ENCODE assay signal across 15 mouse cellular contexts in the genomic region with DNA sequence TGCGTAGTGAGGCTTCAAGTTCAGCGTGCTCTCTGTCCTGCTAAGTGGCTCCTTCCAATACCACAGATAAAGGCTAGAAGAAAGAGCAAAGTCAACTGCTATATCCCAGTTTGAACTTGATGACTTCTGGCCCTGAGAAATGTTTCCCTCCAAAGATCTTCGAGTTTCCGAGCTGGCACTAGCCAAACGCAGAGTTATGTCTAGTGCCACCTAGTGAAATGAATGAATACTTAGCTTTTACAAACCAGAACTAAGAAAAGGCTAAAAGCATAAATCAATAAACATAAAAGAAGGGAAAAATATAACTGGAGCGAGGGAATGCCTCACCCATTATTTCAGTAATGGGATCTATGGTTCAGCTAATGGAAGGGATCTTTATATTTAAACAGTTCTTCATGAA.
A peak's percentile ranks its signal among the peaks of the same experiment; 100 is the strongest.
DNase-seq lines count a peak whose midpoint lies in the region; ATAC-seq and TF ChIP-seq lines count a peak whose summit lies in the region.
"Had no signal": no experiment of that assay in that cellular context is flagged by ENCODE, and none has a peak within 500 bp of the region (broad histone marks: within the 10 kb centered on the region; RNA-seq: fewer than 3 reads in every experiment).

No protein-coding gene starts in this region.

- TF ChIP-seq CTCF in layer of hippocampus, adult 2 months (conservative IDR thresholded peaks at IDR 0.05): peak; percentile 79

- no peak for ATAC-seq in erythroblast, adult 5-6 weeks (replicated peaks; ENCODE audit: low FRiP score, poor library complexity, severe bottlenecking)
- ATAC-seq in midbrain, embryonic 15.5 days (replicated peaks): no peak

- H3K4me3 ChIP-seq in layer of hippocampus, adult 2 months: no peak overlapping the region
- no peak overlapping the region for H3K4me3 ChIP-seq in midbrain, embryonic 15.5 days
- H3K4me3 ChIP-seq: hindbrain, embryonic 13.5 days; limb, embryonic 12.5 days; megakaryocyte, embryonic 14.5 days; neural tube, embryonic 13.5 days had no signal

- H3K9me3 ChIP-seq in midbrain, embryonic 15.5 days: no peaks in the 10 kb centered on the region
- H3K9me3 ChIP-seq: hindbrain, embryonic 13.5 days; limb, embryonic 12.5 days; megakaryocyte, embryonic 14.5 days; neural tube, embryonic 13.5 days had no signal

- peak; percentile 9 for DNase-seq in gastrocnemius, adult 18-20 months (ENCODE audit: low spot score)
- DNase-seq in gastrocnemius, postnatal 36 days: no peak
- DNase-seq in layer of hippocampus, adult 2 months (ENCODE audit: low spot score in 2 of 2): no peak
- DNase-seq in layer of hippocampus, adult 18-20 months (ENCODE audit: low spot score in 2 of 2): no peak
- peak; percentile 18 for DNase-seq in Muller cell, postnatal 12 days (ENCODE audit: inconsistent ontology term)
- peak; percentile 55 for DNase-seq in embryo, embryonic 10.5 days (ENCODE audit: low spot score)
- DNase-seq: cerebellum, adult 11 months; right cerebral cortex, postnatal 4 days; thymus, adult 18-20 months had no signal

- H3K36me3 ChIP-seq in midbrain, embryonic 15.5 days (replicated peaks): no peaks in the 10 kb centered on the region
- H3K36me3 ChIP-seq: hindbrain, embryonic 13.5 days; limb, embryonic 12.5 days; neural tube, embryonic 13.5 days had no signal

- H3K4me2 ChIP-seq in midbrain, embryonic 15.5 days: no peak overlapping the region
- H3K4me2 ChIP-seq: hindbrain, embryonic 13.5 days; limb, embryonic 12.5 days; neural tube, embryonic 13.5 days had no signal

- H3K27ac ChIP-seq in layer of hippocampus, adult 2 months: no peak overlapping the region
- no peak overlapping the region for H3K27ac ChIP-seq in midbrain, embryonic 15.5 days
- H3K27ac ChIP-seq: hindbrain, embryonic 13.5 days; limb, embryonic 12.5 days; neural tube, embryonic 13.5 days had no signal

- no peaks in the 10 kb centered on the region for H3K27me3 ChIP-seq in midbrain, embryonic 15.5 days (replicated peaks)
- H3K27me3 ChIP-seq: hindbrain, embryonic 13.5 days; limb, embryonic 12.5 days; megakaryocyte, embryonic 14.5 days; neural tube, embryonic 13.5 days had no signal

- H3K4me1 ChIP-seq in midbrain, embryonic 15.5 days: no peaks in the 10 kb centered on the region
- H3K4me1 ChIP-seq: limb, embryonic 12.5 days; megakaryocyte, embryonic 14.5 days had no signal

- no peak overlapping the region for H3K9ac ChIP-seq in midbrain, embryonic 15.5 days
- H3K9ac ChIP-seq: hindbrain, embryonic 13.5 days; limb, embryonic 12.5 days; neural tube, embryonic 13.5 days had no signal

- intact Hi-C loops in gastrocnemius, postnatal 36 days (cut with DNase I): loop anchor here (5.0 kb wide), 1 partner anchor 850 kb away; no protein-coding TSS in a partner anchor

- 54% methylated on average over 6 of the region's 6 CpGs for WGBS in midbrain, embryonic 15.5 days

Comparison
In these comparisons a context has a peak if more than half of its experiments do, and no peak if none do; other contexts are left out.
1. DNase-seq: peak in gastrocnemius, adult 18-20 months (single experiment), Muller cell, postnatal 12 days (single experiment) and embryo, embryonic 10.5 days (single experiment); none in gastrocnemius, postnatal 36 days (0 of 2), layer of hippocampus, adult 2 months (0 of 2) and layer of hippocampus, adult 18-20 months (0 of 2).